Mouse (Mus musculus) adrenal gland, postnatal 4 days (tissue): Measurements from ENCODE around the gene Fbxl22. TPM values are rescaled to one million over a fixed set of nuclear protein-coding genes. Genes with fewer than 3 reads are reported as not detected.
A peak's percentile ranks its signal among the peaks of the same experiment; 100 is the strongest.

ENCODE experiments used
- DNase-seq, 2 experiments: peaks; one replicate each; pipeline ENCODE4 v3.0.0; 2021 to 2022; ENCODE audit warnings: low spot score in 2 of 2, mixed read lengths in 2 of 2
- long read RNA-seq, 2 experiments: library from polyadenylated mRNA; stranded (forward); transcript quantifications; one replicate each; pipeline ENCODE4 v2.0.0; 2021
- total RNA-seq, 2 experiments: library from RNA; stranded (reverse); gene quantifications; 2 replicates each; pipeline ENCODE4 v1.2.3; 2021

Fbxl22 gene
- total RNA-seq = under 1 TPM; 0.76 to 0.84 TPM
- long read RNA-seq, experiment 1 = 0 reads
- long read RNA-seq, experiment 2, partial matches to known transcripts = 0 of 1 reads
- long read RNA-seq, experiment 2, other reads (novel, unspliced or antisense) = 0 of 1 reads

GRCm38 (mm10) chr9:66514256-66514770, at the start of gene Fbxl22:
Gene Fbxl22 (minus strand): TSS chr9:66514593.
- DNase-seq = no peak

DNA sequence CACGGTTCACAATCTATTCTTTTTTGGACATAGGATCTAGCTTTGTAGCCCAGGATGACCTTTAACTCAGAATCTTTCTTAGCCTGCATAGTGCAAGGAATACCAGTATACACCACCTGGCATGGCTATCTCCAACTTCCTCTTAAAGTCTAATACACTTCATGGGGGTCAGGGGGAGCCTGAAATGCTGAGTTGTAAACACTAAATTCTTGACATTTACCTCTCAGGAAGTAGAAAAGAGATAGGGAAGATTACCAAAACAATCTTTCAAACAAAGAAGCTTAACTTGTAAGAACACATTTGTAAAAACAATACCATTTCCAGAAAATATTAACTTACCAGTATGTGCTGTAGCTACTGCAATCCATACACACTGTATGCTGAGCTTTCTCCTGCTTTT, 47.8 kb upstream of the Fbxl22 start:
- no peak for DNase-seq

DNA sequence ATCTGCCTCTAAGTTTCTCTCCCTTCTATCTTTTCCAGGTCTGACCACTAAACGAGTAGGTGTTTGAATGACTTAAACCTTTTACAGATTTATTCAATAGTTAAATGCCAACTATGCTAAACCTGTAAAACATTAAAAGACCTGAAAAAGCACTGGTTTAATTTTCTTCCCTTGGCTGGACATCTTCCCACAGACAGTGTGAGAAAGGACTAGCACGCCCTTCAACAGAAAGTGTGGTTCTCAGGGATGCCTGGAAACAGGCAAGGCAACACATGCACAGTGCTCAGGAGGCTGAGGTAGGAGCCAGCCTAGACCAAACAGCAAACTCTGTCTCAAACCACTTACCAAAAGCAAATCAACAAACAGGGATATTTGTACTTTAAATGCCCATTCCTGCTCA, 47.1 kb upstream of the Fbxl22 start:
- no peak for DNase-seq

- DNase-seq = no peak
These were observed 46.3 kb upstream of the Fbxl22 start for GRCm38 (mm10) chr9:66560728-66561127.

DNA sequence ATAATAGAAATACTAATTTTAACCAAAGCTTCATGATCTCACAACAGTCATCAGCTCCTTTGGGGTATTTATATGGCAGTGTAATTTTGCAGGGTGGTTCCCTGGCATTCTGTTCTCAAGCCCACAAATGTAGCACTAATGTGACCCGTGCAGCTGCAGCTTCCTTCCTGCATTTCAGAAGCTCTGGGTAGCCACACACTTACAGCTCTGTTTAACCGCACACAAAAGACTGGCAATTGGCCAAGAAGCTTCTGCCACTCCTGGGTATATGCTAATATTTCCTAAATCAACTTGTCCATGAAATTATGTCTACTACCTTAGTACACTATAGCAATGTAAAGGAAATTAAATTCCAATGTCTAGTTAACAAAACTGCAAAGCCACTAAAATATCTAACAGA, 45.9 kb upstream of the Fbxl22 start:
- DNase-seq = no peak

- DNase-seq = no peak
These were observed 44.6 kb upstream of the Fbxl22 start for GRCm38 (mm10) chr9:66558971-66559370.

DNA sequence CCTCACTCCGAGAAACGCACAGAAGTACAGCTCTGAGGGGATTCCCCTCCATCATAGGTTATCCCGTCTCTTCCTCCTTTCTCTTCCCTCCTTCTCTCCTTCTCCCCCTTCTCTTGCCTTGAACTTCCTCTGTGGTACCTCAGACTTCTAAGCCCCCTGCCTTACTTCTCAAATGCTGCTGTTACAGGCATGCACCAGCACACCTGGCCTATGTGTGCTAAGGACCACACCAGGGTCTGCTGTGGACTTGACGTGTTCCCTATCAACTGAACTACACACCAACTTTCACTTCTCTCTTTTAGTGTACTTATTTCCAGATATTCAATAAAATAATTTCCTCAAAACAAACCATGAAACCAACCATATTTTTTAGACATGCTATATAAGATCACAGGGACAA, 28.4 kb upstream of the Fbxl22 start:
- DNase-seq = no peak

GRCm38 (mm10) chr9:66521595-66521994, 7.2 kb upstream of the Fbxl22 start:
- DNase-seq = no peak

- DNase-seq = no peak
These were observed 5.9 kb upstream of the Fbxl22 start for GRCm38 (mm10) chr9:66520299-66520698.

- no peak for DNase-seq
These were observed 4.5 kb upstream of the Fbxl22 start for GRCm38 (mm10) chr9:66518901-66519300.

DNA sequence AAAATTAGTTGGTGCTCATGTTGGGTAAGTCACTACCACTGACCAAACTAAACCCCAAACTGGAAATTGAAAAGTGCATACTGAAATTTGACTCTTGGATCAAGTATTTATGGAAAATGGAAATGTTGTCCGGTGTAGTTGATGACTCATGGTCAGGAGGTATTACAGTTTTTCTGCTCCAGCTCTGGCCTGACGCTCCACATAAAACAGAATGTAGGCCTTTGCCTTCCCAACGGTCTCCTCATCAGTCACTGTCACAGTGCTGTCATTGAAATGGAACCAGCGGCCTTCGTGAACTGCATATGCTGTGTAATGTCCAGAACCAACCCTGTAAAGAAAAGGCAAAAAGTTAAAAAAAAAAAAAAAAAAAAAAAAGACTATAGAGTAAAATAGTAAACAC, 3.9 kb upstream of the Fbxl22 start:
- no peak for DNase-seq

GRCm38 (mm10) chr9:66517746-66518145, 3.4 kb upstream of the Fbxl22 start:
- DNase-seq = no peak

DNA sequence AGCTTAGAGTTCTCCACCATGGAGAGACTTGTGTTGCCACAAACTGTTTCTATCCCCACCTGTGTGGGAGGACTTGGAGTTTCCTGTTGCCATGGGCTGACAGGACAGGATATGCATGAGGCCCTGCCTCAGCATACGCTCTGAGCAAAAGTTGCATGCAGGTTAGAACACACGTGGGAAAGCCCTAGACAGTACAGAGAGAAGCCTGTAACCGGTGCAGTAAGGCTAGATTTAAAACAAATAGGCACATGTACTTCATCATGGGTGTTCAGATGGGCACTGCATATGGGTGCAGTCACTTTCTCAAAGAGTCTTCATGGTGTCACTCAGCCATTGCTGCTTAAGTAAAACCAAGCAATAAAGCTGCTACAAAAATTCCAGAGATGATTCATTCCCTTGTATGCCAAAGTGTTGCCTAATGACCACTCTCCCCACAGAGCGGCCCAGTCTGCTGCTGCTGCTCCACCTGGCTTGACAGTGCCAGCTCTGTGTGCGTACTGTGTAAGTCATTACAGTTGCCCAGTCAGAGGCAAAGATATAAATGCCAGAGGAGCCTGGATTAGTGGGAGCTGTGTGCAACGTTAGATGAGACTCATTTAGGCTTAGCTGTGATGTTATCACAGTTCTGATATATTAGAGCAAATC, 2.0 kb upstream of the Fbxl22 start:
- DNase-seq = no peak

DNA sequence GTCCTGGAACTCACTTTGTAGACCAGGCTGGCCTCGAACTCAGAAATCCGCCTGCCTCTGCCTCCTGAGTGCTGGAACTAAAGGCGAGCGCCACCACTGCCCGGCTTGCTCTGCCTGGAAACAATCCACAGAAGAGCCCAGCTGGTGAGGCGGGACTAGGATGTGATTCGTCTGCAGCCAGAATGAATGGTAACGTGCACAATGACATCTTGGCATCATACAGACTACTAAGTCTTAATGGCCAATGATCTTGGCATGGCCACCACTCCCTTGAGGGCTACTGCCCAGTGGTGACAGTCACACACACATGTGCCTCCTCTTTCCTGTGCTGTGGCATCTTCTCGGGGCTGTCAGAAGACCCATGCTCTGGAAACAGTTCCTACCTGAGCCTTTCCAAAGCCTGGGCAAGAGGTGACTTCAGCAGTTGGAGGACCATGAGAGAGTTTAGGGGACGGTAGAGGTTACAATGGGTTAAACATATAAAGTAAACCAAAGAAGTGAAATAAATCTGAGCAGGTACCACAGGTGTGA, 1.4 kb upstream of the Fbxl22 start:
- no peak for DNase-seq

- DNase-seq = no peak
These were observed 722 bp upstream of the Fbxl22 start for GRCm38 (mm10) chr9:66515115-66515514.

DNA sequence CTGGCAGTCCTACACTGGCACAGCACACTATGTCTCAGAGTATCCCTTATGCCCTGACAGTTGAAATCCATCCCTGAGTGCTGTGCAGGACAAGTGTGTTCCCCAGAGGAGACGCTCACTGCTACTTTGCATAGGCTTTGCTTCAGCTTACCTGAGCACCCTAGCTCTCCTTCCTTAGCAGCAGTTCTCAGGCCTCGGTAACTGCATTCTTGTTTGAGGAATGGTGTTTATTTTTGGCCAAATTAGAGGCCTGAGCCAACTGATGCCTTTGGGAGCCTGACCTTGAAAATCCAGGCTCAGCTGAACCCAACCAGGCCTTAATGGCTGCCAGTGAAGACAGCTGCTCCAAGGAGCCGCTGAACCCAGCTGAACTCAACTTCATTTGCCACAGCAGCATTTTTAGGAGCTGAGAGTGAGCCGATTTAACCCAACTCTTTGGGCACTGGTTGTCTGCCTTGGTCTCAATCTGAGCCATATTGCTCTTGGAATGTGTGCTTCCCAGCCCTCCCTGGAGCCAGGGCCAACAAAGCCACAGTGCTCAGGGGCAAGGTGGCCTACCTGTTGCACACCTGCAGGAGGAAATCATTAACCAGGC, 635 bp downstream of the Fbxl22 start:
- no peak for DNase-seq

DNA sequence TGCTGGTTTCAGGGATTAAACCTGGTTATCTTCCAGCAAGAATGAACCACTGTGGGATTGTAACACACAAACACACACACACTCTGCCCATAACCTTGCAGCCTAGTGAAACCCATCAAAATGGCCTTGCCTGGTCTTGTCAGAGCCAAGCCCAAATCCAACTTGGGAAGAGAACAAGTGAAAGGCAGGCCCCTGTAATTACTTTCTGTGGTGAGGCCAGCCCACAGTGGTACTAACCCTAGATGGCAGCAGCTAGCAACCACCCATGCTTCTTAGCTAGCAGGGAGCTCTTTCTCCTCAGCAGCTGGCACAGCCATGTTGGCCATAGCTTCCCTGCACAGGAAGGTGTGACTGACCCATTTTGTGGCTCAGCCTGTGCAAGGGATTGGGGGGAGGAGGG, 1.2 kb downstream of the Fbxl22 start:
- DNase-seq = no peak

DNA sequence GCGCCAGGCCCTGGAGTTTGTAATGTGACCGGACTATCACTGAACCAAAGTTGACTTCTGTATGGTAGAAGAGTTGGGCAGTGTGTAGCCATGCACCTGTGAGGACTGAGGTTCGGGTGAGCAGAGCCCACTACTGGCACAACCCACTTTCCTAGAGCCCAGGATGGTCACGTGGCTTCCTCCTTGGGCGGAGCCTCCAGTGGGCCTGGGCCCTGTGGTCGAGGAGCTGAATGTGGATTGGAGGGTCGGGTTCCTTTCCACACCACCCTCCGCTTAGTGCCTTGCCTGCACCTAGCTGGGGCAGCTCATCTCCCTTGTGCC, 2.1 kb downstream of the Fbxl22 start:
- DNase-seq = peak; percentile 47 to 69

DNA sequence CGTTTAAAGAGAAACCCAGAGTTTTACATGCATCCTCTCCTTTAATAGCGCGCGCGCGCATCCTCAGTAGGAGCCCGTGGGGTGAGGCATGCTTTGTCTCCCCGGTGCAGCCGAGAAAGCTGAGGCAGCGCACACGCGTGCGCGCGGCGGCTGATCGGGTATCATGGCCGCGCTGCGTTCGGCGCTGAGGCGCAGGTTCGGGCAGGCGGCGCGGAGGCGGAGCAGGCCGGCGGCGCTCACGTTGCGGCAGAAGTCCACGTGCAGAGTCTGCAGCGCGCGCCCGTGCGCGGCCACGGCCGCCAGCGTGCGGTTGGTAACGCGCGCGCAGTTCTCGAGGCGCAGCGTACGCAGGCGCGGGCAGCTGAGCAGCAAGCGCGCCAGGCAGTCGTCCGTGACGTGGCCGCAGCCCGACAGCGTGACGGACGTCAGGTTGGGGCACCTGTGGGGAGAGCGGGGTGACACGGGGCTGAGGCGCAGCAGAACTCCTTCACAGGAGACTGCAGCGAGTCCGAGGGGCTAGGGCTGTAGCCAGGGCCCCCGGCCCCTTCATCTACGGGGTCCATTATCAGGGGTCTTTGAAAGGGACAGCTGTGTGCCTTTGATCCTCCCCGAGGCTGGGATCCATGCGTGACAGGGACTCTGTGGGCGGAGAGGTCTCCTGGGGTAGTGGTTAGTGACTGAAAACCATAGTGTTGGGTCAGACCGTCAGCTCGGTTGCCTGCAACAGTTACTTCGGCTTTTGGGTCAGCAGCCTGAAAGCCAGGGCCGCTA, 2.6 kb downstream of the Fbxl22 start:
- DNase-seq = peak; percentile 83 to 85

- DNase-seq = no peak
These were observed 3.4 kb downstream of the Fbxl22 start for GRCm38 (mm10) chr9:66510944-66511343.

DNA sequence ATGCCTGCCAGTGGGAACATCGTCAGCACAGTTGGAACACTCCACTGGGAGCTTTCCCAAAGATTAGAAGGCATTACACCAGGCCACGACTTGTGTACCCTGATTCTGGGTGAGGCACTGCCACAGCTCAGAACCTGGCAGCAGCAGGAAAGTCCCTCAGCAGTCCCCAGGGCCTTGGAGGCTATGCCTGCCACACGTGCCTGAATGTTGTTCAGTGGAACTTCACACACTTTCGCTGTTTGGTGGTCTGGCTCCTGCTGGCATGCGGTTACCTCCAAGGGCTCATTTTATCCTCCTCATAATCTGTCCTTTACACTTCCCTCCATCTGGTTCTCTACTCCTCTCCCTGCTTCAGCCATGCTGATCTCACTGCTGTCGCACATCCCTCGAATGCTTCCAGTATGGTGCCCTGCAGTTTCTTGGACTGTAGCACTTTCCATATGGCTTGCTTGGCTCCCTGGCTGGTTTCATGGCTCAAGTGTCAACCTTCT, 4.0 kb downstream of the Fbxl22 start:
- no peak for DNase-seq

DNA sequence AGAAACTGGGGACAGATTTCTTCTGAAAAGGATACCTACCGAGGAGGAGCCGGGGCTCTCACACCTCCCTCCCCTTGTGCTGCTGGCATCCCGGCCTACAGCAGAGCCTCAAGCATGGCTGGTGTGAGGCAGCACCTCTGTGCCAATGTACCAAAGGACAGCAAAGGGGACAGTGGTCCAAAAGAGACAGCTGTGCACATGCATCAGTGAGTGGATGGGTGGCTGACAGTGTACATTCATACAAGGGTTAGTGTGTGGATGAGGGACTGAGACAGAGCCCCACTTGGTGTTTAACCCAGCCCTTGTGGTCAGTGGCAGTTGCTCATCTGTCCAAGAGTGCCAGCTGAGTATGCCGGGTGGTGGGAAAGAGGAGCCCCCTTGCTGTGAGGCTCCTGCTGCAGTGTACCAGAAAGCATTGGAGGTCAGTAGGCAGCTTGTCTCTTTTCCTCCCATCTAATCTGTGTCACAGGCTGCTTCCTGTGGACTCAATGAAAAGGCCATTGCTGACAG, 5.4 kb downstream of the Fbxl22 start:
- DNase-seq = no peak
